Mouse (Mus musculus) heart, embryonic 15.5 days (tissue): Measurements from ENCODE around the gene Sh3kbp1. TPM values are rescaled to one million over a fixed set of nuclear protein-coding genes. Genes with fewer than 3 reads are reported as not detected.

ENCODE experiments used
- ATAC-seq: fragments of 200-750 bp; cut with Nextera tagmentation; replicated peaks from 2 replicates; pipeline ENCODE4 v1.8.0; 2017; ENCODE audit warnings: low read depth, moderate TSS enrichment; ENCODE audit not compliant: insufficient number of reproducible peaks, insufficient read depth, low FRiP score
- H3K27ac ChIP-seq: fragments of 300-500 bp; sonication (generic); 2 replicates; pipeline ENCODE4 v1.5.1; 2015; ENCODE audit warnings: mild to moderate bottlenecking, inconsistent platforms
- H3K27me3 ChIP-seq: fragments of 300-500 bp; sonication (generic); 2 replicates; pipeline ENCODE4 v1.6.1; 2015; ENCODE audit warnings: inconsistent platforms
- H3K36me3 ChIP-seq: fragments of 300-500 bp; sonication (generic); 2 replicates; pipeline ENCODE4 v1.6.1; 2015; ENCODE audit warnings: mild to moderate bottlenecking, inconsistent platforms
- H3K4me1 ChIP-seq: fragments of 300-500 bp; sonication (generic); replicated peaks from 2 replicates; pipeline ENCODE4 v1.6.1; 2015; ENCODE audit warnings: inconsistent platforms
- H3K4me2 ChIP-seq: fragments of 300-500 bp; sonication (generic); 2 replicates; pipeline ENCODE4 v1.6.1; 2015; ENCODE audit warnings: inconsistent platforms, mild to moderate bottlenecking, moderate library complexity
- H3K4me3 ChIP-seq: fragments of 300-500 bp; sonication (generic); 2 replicates; pipeline ENCODE4 v1.5.1; 2015; ENCODE audit warnings: mild to moderate bottlenecking, inconsistent platforms
- H3K9ac ChIP-seq: fragments of 300-500 bp; sonication (generic); 2 replicates; pipeline ENCODE4 v1.6.1; 2015; ENCODE audit warnings: mild to moderate bottlenecking, inconsistent platforms
- H3K9me3 ChIP-seq: fragments of 300-500 bp; sonication (generic); replicated peaks from 2 replicates; pipeline ENCODE4 v1.6.1; 2016; ENCODE audit warnings: inconsistent platforms
- WGBS: fragments of 180-500 bp; shearing (Covaris S2); methylation state at CpG from one replicate; pipeline ENCODE4 v1.1.7; 2015; ENCODE audit warnings: mixed read lengths; 5-methylcytosine and 5-hydroxymethylcytosine counted together
- polyA plus RNA-seq: library from polyadenylated mRNA; unstranded; fragments of >200 nt; fragmentation: Nextera tagmentation; extraction: Ambion mirVana; gene quantifications from 2 replicates; pipeline ENCODE4 v1.2.1, GENCODE M21; 2015

Gene Sh3kbp1
- polyA plus RNA-seq, 1 experiment from 2014 or later = 154 TPM

GRCm38 (mm10) chrX:159638500-159639227 is 11.6 kb downstream of the Sh3kbp1 start:
- H3K27ac ChIP-seq = no peak overlapping the region
- WGBS = 79% methylated on average over 4 of the region's 4 CpGs
- H3K36me3 ChIP-seq = no peaks in the 10 kb centered on the region
- H3K9me3 ChIP-seq = no peaks in the 10 kb centered on the region
- H3K4me3 ChIP-seq = no peak overlapping the region
- no peak overlapping the region for H3K4me2 ChIP-seq
- no peaks in the 10 kb centered on the region for H3K27me3 ChIP-seq
- H3K4me1 ChIP-seq = no peaks in the 10 kb centered on the region
- no peak overlapping the region for H3K9ac ChIP-seq
- no peak for ATAC-seq

GRCm38 (mm10) chrX:159639991-159640390 is 12.9 kb downstream of the Sh3kbp1 start:
- Histone ChIP-seq H3K9ac (no peak overlapping the region), H3K27me3 (no peaks in the 10 kb centered on the region)
- no peak for ATAC-seq

GRCm38 (mm10) chrX:159645314-159645713 is 18.2 kb downstream of the Sh3kbp1 start:
- Histone ChIP-seq H3K27me3 (no peaks in the 10 kb centered on the region), H3K9ac (no peak overlapping the region), H3K4me3 (no peak overlapping the region), H3K4me1 (no peaks in the 10 kb centered on the region), H3K27ac (no peak overlapping the region), H3K9me3 (no peaks in the 10 kb centered on the region), H3K36me3 (no peaks in the 10 kb centered on the region), H3K4me2 (no peak overlapping the region)
- no peak for ATAC-seq
- whole genome bisulfite sequencing = 72% methylated on average over 3 of the region's 3 CpGs

More at GRCm38 (mm10) chrX:159639991-159640390, 12.9 kb downstream of the Sh3kbp1 start:
- Histone ChIP-seq H3K9me3 (no peaks in the 10 kb centered on the region), H3K36me3 (no peaks in the 10 kb centered on the region), H3K4me1 (no peaks in the 10 kb centered on the region), H3K4me3 (no peak overlapping the region), H3K27ac (no peak overlapping the region), H3K4me2 (no peak overlapping the region)
- 43% methylated on average over 4 of the region's 4 CpGs for WGBS

GRCm38 (mm10) chrX:159647564-159647963 is 20.5 kb downstream of the Sh3kbp1 start:
- no peak overlapping the region for H3K9ac ChIP-seq
- H3K27me3 ChIP-seq = no peaks in the 10 kb centered on the region
- H3K4me3 ChIP-seq = no peak overlapping the region
- 67% methylated on average over 5 of the region's 5 CpGs for WGBS
- no peaks in the 10 kb centered on the region for H3K4me1 ChIP-seq
- no peak overlapping the region for H3K4me2 ChIP-seq
- H3K9me3 ChIP-seq = no peaks in the 10 kb centered on the region
- no peak overlapping the region for H3K27ac ChIP-seq
- ATAC-seq = no peak
- H3K36me3 ChIP-seq = no peaks in the 10 kb centered on the region

GRCm38 (mm10) chrX:159648598-159648997 is 21.5 kb downstream of the Sh3kbp1 start:
- Histone ChIP-seq H3K4me2 (no peak overlapping the region), H3K27ac (no peak overlapping the region), H3K4me1 (no peaks in the 10 kb centered on the region), H3K9me3 (no peaks in the 10 kb centered on the region), H3K4me3 (no peak overlapping the region), H3K27me3 (no peaks in the 10 kb centered on the region), H3K9ac (no peak overlapping the region), H3K36me3 (no peaks in the 10 kb centered on the region)
- WGBS = 84% methylated on average over 3 of the region's 3 CpGs
- ATAC-seq = no peak

- H3K9ac ChIP-seq = no peak overlapping the region
- 0 out of 2 replicates have a peak overlapping the region, but pooled peaks have one; percentile 4 for H3K4me2 ChIP-seq
- H3K9me3 ChIP-seq = no peaks in the 10 kb centered on the region
- H3K4me1 ChIP-seq = no peaks in the 10 kb centered on the region
- H3K4me3 ChIP-seq = no peak overlapping the region
- peak overlapping the region; percentile 20 for H3K27ac ChIP-seq
- 55% methylated on average over 11 of the region's 11 CpGs for WGBS
- H3K27me3 ChIP-seq = no peaks in the 10 kb centered on the region
- 0 out of 2 replicates have a peak, but pooled peaks have one; percentile 27 for ATAC-seq
- H3K36me3 ChIP-seq = no peaks in the 10 kb centered on the region
Measured at GRCm38 (mm10) chrX:159650130-159650678, 23.1 kb downstream of the Sh3kbp1 start.

- ATAC-seq = no peak
- Histone ChIP-seq H3K4me2 (0 out of 2 replicates have a peak overlapping the region, but pooled peaks have one; percentile 4), H3K9ac (no peak overlapping the region), H3K4me3 (no peak overlapping the region), H3K4me1 (no peaks in the 10 kb centered on the region), H3K27me3 (no peaks in the 10 kb centered on the region), H3K36me3 (no peaks in the 10 kb centered on the region), H3K27ac (peak overlapping the region; percentile 20; the same call in 1 of the 2 replicates), H3K9me3 (no peaks in the 10 kb centered on the region)
- 83% methylated on average over 6 of the region's 6 CpGs for WGBS
Measured at GRCm38 (mm10) chrX:159650727-159651126, 23.7 kb downstream of the Sh3kbp1 start.

GRCm38 (mm10) chrX:159671388-159671787 is 44.3 kb downstream of the Sh3kbp1 start:
- no peaks in the 10 kb centered on the region for H3K4me1 ChIP-seq
- H3K4me3 ChIP-seq = no peak overlapping the region
- WGBS = 83% methylated on average over 7 of the region's 7 CpGs
- no peak overlapping the region for H3K4me2 ChIP-seq
- ATAC-seq = no peak
- H3K27ac ChIP-seq = no peak overlapping the region
- H3K9ac ChIP-seq = no peak overlapping the region
- H3K36me3 ChIP-seq = no peaks in the 10 kb centered on the region
- no peaks in the 10 kb centered on the region for H3K9me3 ChIP-seq
- H3K27me3 ChIP-seq = no peaks in the 10 kb centered on the region

GRCm38 (mm10) chrX:159672466-159672865 is 45.4 kb downstream of the Sh3kbp1 start:
- ATAC-seq = no peak
- Histone ChIP-seq H3K4me1 (no peaks in the 10 kb centered on the region), H3K36me3 (no peaks in the 10 kb centered on the region), H3K4me2 (no peak overlapping the region), H3K9me3 (no peaks in the 10 kb centered on the region), H3K27ac (no peak overlapping the region), H3K4me3 (no peak overlapping the region), H3K27me3 (no peaks in the 10 kb centered on the region), H3K9ac (no peak overlapping the region)
- 29% methylated on average over 2 of the region's 2 CpGs for WGBS

- no peak overlapping the region for H3K4me3 ChIP-seq
- no peaks in the 10 kb centered on the region for H3K9me3 ChIP-seq
- H3K9ac ChIP-seq = no peak overlapping the region
- no peaks in the 10 kb centered on the region for H3K4me1 ChIP-seq
- no peaks in the 10 kb centered on the region for H3K36me3 ChIP-seq
- 18% methylated on average over 2 of the region's 2 CpGs for WGBS
- no peak overlapping the region for H3K27ac ChIP-seq
- no peak for ATAC-seq
- no peaks in the 10 kb centered on the region for H3K27me3 ChIP-seq
- no peak overlapping the region for H3K4me2 ChIP-seq
Measured at GRCm38 (mm10) chrX:159676242-159676641, 49.2 kb downstream of the Sh3kbp1 start.

- no peak overlapping the region for H3K9ac ChIP-seq
- H3K27ac ChIP-seq = no peak overlapping the region
- H3K4me2 ChIP-seq = no peak overlapping the region
- no peak for ATAC-seq
- no peaks in the 10 kb centered on the region for H3K9me3 ChIP-seq
- H3K27me3 ChIP-seq = no peaks in the 10 kb centered on the region
- H3K4me1 ChIP-seq = no peaks in the 10 kb centered on the region
- 56% methylated on average over 4 of the region's 4 CpGs for WGBS
- H3K4me3 ChIP-seq = no peak overlapping the region
- no peaks in the 10 kb centered on the region for H3K36me3 ChIP-seq
Measured at GRCm38 (mm10) chrX:159677585-159678319, 50.7 kb downstream of the Sh3kbp1 start.
